Mouse (Mus musculus): ENCODE results near the gene Cdhr3.
A peak's percentile ranks its signal among the peaks of the same experiment; 100 is the strongest.

Cdhr3 gene

DNA sequence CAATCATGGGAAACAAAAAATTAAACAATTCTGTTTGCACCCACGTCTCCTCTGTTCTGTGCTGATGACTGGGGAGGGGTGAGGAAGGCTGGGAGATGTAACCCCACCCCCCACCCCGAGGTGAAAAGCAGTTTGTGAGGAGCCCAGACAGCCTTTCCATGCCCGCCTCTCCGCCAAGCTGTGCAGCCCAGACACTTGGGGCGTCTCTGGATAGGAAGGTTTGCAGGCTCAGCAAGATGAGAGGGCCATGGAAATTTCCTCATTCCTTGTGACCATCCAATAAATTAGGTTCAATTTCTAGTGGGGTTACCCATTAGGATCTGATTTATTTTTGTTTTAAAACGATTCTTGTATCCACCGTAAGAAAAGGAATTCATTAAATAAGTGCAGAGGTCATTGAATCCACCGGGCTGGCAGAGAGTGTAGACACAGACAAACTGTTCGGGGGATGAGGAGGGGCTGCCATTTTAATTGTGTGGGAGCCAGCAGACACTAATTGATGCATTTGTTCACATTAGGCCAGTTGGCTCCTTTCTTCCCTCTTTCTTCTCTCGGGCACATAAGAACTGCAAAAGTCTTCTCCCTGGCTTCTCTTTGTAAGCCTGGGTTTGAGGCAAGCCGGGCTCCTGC lies 57.5 kb downstream of the Cdhr3 start:
- DNase-seq (ENCODE audit: extremely low spot score, low spot score): no peak

DNA sequence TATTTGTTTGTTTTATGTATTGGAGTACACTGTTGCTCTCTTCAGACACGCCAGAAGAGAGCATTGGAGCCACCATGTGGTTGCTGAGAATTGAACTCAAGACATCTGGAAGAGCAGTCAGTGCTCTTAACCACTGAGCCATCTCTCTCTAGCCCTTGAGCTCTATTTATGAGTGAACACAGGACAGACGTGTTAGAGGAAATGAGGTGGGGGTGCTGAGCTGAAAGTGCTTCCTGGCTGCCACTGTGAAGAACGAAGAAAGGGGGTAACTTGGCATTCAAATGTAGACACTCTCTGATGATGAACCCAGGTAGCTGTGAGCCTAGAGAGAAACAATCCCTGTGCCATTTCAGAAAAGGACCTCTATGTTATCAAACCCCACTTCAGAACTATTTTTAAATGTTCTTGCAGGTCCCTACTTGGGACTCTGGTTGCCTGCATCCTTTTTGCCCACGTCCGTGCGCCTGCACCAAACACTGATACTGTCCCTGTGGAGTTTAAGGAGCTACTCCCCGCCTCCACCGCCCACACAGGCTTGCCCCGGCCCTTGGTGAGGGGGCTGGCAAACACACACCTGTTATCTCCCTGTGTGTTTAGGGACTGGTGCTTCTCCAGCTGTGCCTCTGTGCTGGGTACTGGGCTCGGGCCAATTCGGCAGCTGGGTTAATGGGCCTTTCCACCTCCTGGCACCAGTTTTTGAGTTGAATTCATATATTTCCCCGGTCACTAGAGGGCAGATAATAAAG lies 58.2 kb downstream of the Cdhr3 start:
- no peak for DNase-seq (ENCODE audit: extremely low spot score, low spot score)

DNA sequence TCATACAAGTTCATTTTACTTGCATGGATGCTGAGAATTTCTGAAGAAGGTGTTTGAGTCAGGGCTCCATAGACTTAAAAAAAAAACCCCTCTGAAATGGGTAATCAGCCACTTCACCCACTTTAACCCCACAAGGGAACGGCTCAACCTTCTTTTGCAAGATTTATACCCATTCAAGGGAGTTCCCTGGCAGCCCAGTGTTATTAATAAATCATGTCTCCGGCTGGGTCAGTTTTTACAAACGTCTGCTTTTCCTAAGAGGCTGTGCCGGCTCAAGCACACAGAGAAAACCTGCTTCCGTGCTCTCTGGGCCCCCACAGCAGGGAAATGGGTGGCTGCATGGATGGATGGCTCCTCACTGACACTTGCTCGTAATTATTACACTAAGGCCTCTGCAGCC lies 59.5 kb downstream of the Cdhr3 start:
- DNase-seq (ENCODE audit: extremely low spot score, low spot score): no peak

DNA sequence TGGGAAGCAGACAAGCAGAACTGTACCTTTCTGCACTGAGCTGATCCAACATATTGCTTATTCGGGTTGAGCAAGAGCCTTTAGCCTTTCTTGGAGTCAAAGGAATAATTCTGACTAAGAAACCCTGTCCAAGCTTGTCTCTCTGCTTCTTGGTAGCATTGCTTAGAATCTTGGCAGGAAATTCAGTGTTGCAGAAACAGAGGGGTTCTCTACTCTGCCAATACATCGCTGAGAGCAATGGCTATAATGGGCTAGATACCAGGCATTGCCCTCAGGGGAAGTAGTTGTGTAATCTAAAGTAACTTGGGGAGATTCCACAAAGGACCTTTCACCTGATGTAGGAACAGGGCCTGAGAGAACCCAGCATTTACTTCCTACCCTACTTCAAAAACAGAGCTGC lies 62.1 kb downstream of the Cdhr3 start:
- no peak for DNase-seq (ENCODE audit: extremely low spot score, low spot score)

DNA sequence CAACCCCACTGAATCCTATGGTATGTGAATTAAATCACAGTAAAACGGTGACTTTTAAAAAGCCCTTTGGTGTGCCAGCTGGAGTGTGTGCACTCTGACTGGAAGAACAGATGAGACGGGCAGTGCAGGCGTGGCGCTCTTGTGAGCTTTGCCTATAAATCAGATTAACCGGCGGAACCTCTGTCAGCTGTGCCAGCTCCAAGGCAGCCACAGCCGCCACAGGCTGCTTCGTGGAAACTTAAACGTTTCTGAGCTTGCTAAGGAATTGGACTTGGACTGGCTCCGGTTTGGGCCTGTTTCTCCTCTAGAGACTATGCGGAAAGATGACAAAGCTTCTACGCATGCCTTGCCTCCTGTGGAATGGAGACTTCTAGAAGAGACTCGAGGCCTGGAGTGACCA lies 62.6 kb downstream of the Cdhr3 start:
- DNase-seq (ENCODE audit: extremely low spot score, low spot score): peak; percentile 39

DNA sequence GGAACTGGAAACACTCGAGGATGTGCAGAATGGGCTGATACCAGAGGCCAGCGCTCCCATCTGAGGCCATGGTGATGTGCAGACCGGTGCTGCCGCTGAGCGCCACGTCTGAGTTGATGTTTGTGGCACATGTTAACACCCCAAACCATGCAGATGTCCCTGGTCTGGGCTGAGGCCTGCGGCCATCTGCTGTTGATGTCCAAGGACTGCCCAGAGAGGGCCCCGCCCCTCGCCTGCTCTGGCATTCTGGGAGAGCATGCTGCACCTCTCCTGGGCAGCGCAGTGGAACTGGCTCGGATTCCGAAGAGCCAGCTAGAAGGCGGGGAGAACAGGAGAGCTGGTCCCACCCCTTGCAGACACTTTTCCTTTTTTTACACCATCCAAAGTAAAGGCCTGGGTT lies 64.0 kb downstream of the Cdhr3 start:
- DNase-seq (ENCODE audit: extremely low spot score, low spot score): no peak

DNA sequence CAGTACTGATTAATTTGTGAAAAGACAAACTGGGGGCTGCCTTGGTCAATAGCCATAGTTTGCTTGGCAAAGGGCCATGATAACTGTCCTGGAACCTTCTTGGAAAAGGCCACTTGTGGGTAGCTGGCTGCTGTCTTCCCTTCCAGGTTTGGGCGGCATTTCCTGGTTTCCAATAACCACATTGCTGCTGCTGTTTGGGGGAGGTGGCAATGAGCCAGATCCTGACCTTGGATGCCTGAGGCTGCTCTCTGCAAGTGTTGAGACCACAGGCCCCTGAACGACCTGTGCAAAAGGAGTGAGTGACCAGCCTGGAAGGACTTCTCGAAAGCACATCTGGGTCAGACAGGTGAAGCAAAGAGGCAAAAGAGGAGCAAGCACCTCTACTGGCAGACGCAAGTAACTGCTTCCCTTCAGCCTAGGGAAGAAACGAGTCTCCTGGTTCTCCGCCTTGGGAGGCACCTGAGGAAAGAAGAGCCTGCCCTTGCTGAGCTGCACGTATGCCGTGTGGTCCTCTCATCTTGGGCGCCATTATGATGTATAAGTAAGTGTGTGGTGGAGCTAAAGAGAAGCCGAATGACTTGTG lies 64.5 kb downstream of the Cdhr3 start:
- no peak for DNase-seq (ENCODE audit: extremely low spot score, low spot score)

DNA sequence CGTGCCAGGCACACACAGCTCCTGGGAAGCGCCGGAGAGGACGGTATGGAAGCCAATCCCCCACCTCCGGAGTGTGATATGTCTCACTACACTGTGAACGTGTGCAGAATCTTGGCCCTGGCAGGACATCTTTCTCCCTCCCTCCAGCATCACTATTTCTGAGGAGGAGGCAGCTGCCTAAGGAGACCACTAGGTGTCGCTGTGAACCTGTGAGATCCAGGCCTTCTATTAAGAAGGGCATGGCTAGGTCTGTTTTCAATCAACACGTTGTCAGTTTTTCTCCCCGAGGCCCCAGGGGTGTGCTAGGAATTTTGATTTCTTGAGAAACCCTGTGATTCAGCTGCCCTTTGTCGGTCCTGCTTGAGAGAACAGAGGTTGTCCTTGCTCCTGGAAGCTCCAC lies 65.6 kb downstream of the Cdhr3 start:
- DNase-seq (ENCODE audit: extremely low spot score, low spot score): peak; percentile 76

DNA sequence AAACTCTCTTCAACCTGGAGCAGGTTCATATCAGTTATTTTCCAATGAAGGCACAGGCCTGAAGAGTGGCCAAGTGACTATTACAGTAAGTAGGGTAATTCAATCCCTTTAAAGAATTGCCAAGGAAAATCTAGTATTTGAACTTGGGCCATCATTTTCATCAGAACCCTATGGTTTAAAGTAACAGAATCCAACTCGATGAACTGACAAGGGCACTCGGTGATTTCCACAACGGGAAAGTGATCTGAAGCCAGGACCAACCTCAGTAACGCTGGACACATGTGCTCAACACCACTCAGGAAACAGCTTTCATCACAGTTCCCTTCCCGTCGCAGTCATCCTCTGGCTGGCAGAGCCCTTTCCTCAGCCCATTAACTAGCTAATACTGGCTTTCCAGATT lies 68.2 kb downstream of the Cdhr3 start:
- DNase-seq (ENCODE audit: extremely low spot score, low spot score): no peak

DNA sequence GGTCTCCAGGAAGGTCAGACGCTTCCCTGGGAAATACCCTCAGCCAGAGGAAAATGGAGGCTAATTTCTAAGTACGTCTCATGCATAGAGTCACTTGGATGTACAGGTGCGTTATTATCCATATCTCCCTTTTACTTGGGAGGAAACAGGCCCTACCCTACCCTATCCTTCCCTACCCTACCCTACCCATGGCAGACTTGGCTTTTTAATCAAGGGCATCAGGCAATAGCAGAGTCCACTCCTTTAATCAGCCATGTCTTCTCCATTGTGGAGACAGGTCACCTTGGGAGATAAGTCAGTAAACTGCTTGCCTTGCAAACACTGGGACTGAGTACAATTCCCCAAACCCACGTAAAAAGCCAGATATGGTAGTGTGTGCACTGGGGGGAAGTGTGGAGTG lies 70.9 kb downstream of the Cdhr3 start:
- no peak for DNase-seq (ENCODE audit: extremely low spot score, low spot score)

DNA sequence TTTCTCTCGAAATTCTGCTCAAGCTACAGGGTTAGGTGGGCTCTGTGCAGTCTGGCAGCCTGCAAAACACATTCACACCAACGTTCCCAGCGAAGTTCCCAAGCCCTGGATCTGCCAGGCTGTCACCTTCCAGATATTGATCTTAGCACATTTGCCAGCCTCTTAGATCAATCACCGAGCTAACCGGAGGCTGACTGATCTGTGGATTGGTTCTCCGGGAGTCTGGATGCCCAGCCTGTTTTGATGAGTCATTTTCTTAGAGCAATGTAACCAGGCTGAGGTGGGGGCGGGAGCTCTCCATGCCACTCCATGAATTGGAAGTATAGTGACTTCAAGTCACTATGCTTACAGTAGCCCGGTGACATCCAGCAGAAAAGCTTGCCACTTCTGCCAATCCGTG lies 71.5 kb downstream of the Cdhr3 start:
- no peak for DNase-seq (ENCODE audit: extremely low spot score, low spot score)

DNA sequence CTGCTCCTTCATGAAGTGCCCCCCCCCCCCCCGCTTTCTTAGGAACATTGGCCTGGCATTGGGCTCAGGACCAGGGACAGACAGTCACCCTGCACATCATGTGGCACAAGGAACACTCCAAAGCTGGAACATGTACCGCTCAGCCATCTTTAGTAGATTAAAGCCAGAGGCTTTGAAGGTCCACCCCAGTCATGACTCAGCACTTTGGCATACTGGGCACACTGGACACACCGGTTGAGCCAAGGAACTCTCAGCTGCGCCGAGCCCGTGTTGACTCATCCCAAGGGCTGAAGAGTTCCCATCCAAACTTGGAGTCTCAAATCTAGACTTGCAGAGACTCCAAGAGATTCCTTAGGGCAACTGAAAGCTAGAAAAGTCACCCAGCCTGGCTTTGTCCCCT lies 72.7 kb downstream of the Cdhr3 start:
- DNase-seq (ENCODE audit: extremely low spot score, low spot score): no peak

DNA sequence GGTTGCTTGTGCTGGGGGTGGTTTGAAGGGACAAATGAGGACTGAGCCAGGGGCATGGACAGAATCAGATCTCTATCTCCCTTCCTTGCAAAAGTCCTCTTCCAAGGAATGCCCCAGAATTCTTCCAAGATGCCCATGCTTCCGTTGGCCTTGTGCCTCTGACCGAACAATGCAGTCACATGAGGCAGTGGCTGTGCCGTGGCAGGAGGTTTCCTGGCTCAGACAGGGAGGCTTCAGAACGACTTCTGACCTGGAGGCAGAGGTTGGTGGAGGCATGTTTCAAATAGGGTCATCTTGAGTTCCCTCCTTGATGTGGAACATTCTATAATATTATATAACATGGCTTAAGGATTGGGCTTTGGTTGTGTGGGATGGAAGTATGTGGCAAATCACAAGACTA lies 74.1 kb downstream of the Cdhr3 start:
- DNase-seq (ENCODE audit: extremely low spot score, low spot score): no peak

DNA sequence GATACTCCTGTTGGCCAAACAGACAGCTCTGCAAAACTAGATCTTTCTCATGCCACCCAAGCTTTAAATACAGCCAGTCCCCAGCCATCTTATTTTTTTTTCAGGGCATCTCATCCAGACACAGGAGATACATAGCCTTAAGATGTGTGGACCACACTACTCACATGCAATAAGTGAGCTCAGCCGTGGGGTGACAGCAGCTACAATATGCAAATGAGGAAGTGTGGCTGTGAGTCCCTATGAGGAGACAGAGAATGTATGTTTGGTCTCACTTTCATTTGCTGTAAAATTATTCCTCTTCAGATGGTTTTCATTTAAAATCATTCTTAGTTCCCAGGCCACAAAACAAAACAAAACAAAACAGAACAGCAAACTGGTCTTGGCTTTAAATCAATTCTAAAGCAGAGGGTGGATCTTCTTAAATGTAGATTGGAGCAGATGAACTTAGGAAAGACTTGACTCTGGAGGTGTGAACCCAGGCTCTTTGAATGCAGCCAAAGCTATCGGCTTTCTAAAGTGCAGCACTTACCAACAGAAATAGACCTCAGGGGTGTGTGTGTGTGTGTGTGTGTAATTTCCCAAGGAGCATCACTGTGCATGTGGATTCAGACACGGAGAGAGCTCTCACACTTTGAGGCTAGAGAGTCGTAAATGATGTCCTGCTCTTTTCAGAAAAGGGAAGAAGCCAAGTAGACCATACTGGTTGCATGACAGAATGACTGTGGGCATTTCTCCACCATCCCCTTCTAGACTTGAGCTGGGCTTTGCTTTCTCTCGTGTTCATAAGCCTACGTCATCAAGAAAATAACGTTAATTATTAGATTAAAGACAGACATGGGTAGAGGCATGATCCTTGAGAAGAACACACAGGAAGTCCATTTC lies 75.6 kb downstream of the Cdhr3 start:
- DNase-seq (ENCODE audit: extremely low spot score, low spot score): no peak

DNA sequence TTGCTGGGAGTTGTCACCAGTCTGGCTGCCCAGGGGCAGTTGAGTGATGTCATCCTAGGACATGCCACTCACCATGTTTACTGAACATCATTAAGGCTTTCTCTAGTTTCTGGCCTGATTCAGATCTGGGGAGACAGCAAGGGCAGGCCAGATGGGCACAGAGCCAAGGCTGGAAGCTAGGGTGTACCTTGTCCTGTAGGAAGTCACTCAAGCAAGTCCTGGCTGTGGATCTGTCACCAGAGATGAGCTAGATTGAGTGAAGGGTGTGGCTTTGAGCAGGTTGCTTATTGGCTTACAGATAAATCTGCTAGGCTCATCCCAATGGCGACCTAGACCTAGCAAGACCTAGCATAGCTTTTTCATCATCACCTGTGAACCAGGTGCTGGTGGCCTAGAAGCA lies 77.6 kb downstream of the Cdhr3 start:
- DNase-seq (ENCODE audit: extremely low spot score, low spot score): no peak

DNA sequence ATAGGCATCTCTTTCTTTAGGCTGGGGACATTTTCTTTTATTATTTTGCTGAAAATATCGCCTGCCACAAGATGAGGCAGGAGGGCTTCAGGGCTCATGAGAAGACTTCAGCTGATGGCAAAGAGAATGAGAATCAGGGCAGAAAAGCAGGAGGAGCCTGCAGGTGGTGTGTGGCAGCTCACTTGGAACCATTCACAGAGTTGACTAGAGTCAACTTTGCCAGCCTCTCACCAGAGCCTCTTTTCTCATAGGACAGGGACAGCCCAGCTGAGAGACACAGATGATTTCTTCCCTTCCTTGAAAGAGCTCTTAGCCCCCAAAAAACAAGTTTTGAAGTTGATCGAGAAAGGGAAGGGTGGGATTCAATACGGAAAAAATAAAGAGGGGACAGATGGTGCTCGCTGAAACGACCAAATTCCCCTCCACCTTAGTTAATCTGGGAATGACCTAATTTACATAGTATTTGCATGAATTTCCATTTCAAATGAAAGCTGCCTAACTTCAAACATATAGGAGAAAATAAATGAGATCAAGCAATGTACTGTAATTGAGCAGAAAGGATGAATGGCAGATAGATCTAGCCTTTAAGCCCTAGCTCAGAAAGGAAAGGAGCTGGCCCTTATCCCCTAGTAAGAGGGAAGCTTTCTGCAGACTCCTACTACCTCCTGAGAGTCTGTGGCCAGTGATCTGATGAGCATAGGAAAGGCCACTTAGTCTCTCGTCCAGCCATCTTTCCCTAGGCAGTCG lies 78.5 kb downstream of the Cdhr3 start:
- DNase-seq (ENCODE audit: extremely low spot score, low spot score): no peak

DNA sequence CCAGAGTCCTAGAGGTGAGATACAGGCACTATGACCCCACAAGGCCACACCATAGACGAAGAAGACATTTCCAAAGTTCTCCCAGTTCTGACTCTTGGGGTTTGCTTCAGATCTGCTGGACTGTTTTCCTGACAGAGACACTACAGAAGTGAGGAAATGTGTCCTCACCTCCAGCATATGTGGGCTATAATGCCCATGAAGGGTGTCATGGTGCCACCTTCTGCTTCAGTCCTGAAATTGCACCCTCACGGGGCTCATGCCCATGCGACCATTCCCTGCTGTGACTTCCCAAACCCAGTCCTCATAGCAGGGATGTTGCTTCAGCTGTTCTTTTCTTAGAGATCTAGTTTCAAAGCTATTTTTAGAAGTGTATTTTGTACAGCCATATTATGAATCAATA lies 82.6 kb downstream of the Cdhr3 start:
- peak; percentile 35 for DNase-seq (ENCODE audit: extremely low spot score, low spot score)

DNA sequence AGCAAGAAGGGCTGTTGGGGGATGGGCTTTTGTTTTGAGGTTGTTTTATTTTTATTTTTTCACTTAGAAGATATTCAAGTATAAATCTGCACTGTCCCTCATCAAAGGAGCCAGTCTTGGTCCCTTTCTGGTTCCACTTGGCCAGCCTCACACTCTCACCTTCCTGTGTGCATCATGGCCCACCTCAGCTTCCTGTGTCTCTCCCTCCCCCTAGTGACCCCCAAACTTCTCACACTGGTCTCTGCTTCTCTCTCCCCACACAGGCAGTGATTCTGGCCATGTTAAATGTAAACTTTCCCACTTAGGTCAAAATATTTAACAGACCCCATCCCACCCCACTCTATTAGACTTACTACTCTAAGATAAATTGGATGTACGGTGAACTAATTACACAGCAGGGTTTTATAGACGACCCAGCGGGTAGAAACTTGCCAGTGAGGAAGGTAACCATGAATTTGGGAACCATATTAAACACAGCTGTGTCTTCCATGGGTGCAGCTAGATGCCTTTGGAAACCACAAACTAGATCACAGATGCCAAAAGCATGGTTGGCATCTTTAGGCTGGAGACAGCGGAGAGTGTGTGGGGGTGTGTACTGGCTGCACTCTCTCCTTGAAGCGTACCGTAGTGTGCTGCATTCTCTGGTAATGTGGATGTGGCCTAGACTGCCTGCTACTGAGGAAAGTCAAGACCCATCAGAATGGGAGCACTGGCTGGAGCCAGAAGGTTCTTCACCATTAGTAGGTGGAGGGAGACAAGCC lies 83.3 kb downstream of the Cdhr3 start:
- DNase-seq (ENCODE audit: extremely low spot score, low spot score): no peak

DNA sequence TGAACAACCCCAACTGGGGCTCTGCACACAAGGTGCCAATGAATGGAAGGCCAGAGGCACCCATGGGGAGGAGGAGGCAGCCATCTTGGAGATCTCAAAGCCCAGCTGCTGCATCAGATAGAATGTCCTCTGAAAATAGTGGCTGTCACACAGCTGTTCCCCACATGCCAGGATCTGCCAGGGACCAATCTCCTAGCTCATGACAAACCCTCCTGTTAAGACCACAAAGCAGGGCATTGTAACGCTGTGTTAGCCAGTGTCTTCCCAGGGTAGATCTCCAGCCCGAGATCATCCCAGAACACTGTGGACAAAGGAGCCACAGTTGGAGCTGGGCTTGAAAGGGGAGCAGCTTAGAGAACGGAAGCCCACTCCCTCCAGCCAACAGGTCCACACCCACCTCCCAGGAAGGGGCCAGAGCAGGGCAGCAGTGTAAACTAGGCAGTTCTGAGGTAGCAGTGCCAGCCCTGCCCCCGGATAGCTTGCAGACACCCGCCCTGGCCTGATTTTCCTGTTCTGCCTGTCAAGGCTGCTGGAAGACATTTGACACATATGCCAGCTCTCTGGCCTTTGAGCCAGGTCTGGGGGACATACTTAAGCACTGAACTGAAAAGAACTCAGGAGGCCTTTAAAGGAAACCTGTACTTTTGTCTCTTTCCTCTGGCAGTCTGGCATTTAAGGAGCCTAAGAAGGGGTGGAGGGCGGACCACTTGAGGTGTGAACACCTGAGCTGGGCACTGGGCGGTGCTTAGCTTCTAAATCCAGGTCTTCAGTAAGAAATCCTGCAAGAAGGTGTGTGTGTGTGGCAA lies 84.2 kb downstream of the Cdhr3 start:
- no peak for DNase-seq (ENCODE audit: extremely low spot score, low spot score)

DNA sequence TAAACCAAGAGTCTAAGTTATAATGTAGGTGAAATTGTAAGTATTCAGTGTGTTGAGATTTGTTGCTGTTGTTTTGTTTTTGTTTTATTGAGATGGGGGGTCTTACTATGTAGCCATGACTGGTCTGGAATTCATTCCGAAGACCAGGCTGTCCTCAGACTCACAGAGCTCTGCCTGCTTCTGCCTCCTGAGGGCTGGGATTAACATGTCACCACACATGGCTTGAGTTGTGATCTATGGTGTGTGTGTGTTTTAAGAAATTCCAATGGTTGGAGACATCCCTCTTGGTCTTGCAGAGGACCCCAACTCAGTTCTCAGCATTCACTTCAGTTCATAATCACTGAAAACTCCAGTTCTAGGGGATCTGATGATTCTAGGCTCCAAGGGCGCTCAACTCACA lies 85.5 kb downstream of the Cdhr3 start:
- DNase-seq (ENCODE audit: extremely low spot score, low spot score): no peak
